Mouse (Mus musculus): Measurements from ENCODE around the gene Coro1a.

GRCm38 (mm10) chr7:126676207-126676606 is 31.4 kb downstream of the Coro1a start, which contains the start of gene Sult1a1:
- TF ChIP-seq MAX (IDR thresholded peaks at IDR 0.05): no peak
- TF ChIP-seq FOSL1 (IDR thresholded peaks at IDR 0.05; ENCODE audit: insufficient read depth, low read length, poor library complexity, severe bottlenecking): no peak
- no peak for TF ChIP-seq CTCF (IDR thresholded peaks at IDR 0.05; ENCODE audit: control insufficient read depth, insufficient read depth, insufficient read length)
- TF ChIP-seq MYOD1 (IDR thresholded peaks at IDR 0.05; ENCODE audit: control insufficient read depth, insufficient read length, low read depth): no peak
- TF ChIP-seq MYOG (IDR thresholded peaks at IDR 0.05; ENCODE audit: control insufficient read depth, extremely low read depth, insufficient read length): no peak
- no peak for TF ChIP-seq USF1 (IDR thresholded peaks at IDR 0.05; ENCODE audit: low read depth)
- no peak for TF ChIP-seq CEBPB (IDR thresholded peaks at IDR 0.05; ENCODE audit: low read depth)

Data from C2C12 (cell line).